Mouse (Mus musculus) kidney, postnatal 25 days (tissue): Measurements from ENCODE around the gene Zdhhc7.

Experiments
- DNase-seq, 2 experiments: peaks; one replicate each; pipeline ENCODE4 v3.0.0; 2021; ENCODE audit warnings: mixed read lengths in 2 of 2

The Zdhhc7 gene

DNA sequence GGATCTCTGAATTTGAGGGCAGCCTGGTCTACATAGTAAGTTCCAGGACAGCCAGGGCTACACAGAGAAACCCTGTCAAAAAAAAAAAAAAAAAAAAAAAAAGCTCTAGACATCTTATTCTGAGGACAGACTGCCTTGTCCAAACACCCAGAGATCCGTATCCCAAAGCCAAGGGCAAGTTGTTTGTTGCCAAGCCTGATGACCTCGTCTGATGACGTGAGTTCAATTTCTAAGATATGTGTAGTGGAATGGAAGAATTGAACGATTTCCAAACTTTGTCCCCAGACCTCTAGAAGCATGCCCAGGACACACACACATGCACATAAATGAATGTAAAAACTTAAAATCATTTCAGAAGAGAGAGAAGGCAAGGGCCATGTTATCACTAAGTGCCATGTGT lies 35.1 kb downstream of the Zdhhc7 start:
- DNase-seq, result no peak

DNA sequence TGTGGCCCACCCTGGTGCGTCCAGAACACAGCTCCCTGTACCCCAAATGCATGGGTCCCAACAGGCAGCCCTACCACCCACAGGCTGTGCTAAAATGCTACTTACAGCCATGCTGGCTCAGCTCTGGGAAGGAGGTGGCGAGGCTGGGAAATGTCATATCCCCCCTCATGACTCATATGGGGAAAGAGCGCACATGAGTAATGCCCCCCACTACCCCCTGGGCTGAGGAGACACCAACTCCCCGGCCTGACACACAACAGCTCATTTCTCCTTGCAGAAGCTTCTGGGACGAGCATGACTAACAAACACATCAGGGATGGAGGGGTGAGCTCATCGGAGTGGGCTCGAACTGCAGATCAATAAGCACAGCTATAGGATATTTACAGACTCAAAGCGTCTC lies 35.7 kb downstream of the Zdhhc7 start:
- DNase-seq, result no peak

- DNase-seq, result no peak
These were observed 38.0 kb downstream of the Zdhhc7 start for GRCm38 (mm10) chr8:120063326-120063725.

DNA sequence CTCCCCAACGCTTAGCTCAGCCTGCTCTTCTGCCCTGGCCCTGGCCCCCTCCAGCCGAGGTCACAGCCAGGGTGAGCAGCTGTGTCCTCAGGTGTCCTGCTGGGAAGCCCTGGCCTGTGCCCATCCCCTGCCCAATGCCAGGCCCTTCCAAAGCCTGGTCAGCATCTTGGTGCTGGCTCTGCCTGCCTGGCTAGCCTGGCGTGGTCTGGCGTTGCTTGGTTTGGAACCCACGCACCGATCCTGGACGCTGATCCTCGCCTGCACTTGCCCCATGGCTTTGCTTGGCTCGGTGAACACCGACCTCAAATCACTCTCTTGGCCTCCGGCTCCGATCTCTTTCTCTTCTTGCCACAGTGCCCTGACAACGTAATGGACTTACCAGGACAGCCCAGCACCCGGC lies 38.5 kb downstream of the Zdhhc7 start:
- no peak for DNase-seq

GRCm38 (mm10) chr8:120057078-120057477 lies 44.2 kb downstream of the Zdhhc7 start:
- DNase-seq, result peak in 1 of 2 experiments; percentile 66

DNA sequence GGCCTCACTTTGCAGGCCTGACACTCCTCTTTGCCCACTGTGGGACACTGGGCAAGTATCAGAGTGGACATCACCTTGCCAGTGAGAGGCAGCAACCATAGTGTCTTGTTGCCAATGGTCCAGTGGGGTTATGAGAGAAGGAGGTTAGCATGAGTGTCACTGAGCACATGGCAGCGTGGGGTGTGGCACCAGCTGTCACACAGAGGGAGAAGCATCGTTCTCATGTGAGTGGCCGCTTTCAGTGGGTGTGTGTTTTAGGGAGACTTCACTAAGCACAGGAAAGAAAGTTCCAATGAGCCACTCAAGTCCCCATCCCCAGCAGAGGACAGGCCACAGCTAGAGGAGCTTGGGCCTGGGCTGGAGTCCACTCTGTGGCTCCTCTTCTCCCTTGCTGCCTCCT lies 46.4 kb downstream of the Zdhhc7 start:
- no peak for DNase-seq

DNA sequence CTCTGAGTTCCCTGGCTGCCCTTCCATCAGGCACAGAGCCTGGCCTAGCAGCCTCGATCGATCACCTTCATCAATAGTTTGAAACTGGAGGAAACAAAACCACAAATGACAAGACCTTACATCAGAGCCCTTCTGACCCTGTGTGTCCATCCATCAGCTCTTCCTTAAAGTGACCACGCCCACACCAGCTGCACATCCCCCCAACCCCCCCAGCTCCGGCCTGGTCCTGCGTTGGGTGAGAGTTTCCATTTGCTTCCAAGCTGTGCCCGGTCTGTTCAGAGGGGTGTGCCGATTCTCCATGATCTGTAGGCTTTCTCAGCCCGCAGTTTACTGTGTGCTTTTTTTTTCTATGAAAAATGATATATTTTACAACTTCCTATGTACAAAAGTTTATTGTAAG lies 49.0 kb downstream of the Zdhhc7 start:
- DNase-seq, result no peak

GRCm38 (mm10) chr8:120051908-120052307 lies 49.4 kb downstream of the Zdhhc7 start:
- DNase-seq, result no peak

DNA sequence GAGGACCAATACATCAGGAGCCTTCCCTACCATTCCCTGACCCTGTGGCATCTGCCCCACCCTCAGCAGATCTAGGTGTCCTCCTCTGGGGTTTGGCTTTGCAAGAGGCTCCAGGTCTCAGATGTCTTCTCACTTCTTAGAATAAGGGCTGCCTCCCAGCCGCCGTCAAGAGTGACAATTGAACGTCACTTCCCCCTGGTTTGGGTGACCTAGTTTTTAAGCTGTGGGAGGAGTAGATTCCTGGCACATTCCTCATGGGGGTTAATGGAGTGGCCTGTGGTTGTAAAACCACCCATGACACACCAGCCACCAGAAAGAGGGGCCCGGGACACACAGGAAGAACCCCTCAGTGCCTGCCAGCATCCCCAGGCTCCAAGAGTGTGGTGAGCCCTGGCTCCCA lies 50.3 kb downstream of the Zdhhc7 start:
- peak; percentile 38 to 53 for DNase-seq

- DNase-seq, result no peak
These were observed 50.9 kb downstream of the Zdhhc7 start for GRCm38 (mm10) chr8:120050376-120050775.

- DNase-seq, result no peak
These were observed 51.3 kb downstream of the Zdhhc7 start for GRCm38 (mm10) chr8:120049949-120050348.

DNA sequence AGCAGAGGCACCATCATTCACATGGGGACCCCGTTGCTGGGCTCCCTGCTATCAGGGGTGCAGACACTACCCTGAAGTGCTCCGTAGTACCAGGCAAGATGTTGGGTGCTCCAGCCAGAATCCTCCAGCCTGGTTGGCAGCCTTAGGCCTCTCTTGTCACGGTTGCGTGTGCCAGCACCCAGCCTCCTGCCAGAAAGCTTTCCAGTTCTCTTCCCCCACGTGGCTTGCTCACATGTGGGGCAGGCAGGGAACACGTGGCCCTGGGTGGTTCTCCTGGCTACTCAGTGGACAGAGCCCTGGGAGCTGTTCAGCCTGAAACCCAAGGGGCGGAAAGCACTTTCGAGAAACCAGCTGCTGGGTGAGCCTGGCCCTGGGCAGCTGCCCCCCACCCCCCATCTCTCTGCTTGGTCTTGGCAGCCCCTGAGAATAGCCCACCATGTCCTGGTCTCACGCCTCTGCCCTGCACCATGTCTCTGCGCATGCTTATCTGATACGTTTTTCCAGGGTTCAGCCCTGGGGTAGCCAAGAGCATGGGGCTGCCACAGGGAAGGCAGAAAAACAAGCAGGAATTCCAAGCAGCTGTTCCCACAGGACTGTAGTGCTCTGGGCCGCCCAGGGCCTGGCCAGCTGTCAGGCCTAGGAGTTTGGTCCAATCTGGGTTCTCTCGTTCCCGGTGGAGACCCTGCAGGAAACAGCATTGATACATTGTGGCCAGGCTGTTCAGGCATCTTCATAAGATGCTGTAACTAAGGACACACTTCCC lies 54.8 kb downstream of the Zdhhc7 start:
- peak; percentile 91 to 97 for DNase-seq

DNA sequence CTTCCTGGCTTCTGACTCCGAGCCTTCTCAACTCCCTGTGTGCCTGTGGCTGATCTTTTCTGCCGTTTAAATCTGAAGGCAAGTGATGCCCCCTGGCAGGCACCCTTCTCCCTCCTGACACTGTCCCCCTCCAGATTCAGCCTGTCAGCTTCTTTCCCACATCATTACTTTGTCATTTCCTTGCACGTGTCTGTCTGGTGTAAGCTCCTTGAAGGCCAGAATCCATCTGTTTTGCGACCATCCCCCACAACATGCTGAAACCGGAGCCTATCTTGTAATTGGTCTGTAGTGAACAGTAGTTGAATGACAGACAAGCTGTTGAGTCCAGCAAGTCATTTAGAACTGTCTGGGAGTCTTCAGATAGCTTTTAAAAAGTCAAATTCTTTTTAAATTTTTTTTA lies 55.8 kb downstream of the Zdhhc7 start:
- DNase-seq, result no peak

GRCm38 (mm10) chr8:120044907-120045306 lies 56.4 kb downstream of the Zdhhc7 start:
- DNase-seq, result no peak

DNA sequence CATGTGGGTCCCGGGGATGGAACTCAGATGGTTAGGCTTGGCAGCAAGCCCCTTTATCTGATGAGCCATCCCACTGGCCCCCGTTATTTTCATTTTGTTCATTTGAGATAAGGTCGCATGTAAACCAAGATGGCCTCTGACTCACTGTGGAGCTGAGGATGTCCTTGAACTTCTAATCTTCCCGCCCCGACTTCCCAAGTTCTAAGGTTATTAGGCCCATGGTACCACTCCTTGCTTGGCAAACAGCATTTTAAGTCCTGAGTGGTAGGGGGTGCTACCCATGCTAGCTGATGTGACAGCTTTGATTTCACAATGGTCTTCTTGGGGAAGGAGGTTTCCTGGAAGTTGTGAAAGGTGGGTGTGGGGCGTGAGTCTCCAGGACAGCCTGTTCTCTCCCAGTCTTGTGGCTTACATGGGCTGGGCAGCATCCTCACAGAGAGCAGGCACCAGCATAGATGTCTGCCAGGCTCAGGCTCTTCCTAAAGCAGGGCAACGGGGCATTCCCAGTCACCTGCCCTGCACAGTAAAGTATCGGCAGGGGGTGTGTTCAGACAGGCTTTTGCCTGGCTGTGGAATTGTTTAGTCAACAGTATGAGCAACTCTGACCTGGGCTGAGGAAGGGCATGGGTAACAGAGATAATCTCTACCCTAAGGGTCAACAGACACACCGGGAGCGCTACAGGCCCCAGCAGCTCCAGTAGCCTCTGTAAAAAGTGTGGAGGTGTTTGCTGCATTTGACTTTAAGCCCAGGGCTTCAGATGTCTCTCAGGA lies 58.6 kb downstream of the Zdhhc7 start:
- no peak for DNase-seq

DNA sequence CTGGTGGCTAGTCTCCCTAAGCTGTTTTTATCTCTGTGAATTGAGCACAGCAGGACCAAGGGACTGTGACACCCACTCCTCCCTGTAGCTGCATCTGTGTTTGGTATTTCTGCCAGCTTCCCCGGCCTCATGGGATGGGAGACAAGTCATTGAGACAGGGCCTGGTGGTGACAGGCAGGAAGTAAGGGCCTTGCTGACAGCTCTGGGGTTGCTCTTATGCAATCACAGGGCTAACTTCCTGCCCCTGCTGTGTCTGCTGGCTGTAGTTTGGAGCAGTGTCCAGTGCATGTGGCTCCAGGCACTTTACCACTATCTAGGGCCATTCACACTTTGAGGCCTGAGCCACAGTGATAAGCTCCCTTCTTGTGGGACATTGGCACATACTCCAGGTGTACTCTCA lies 60.4 kb downstream of the Zdhhc7 start:
- peak; percentile 44 to 73 for DNase-seq

- no peak for DNase-seq
These were observed 61.9 kb downstream of the Zdhhc7 start for GRCm38 (mm10) chr8:120039313-120039919.

DNA sequence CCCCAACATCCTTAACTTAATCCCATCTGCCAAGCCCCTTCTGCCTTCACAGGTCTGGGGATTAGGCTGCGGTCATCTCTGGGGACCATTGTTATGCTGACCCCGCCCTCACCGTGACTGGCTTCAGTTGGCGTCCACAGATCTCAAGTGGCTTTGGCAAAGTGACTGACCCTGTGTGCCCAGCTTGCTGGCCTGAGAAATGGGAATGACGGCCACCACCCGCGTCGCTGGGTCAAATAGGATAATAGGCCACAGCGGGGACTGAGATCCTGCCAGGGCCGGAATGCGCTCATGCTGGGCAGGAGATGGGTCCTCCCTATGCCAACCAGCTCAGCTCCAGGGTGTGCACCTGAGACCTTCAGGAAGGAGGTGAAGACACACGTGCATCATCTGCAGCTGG lies 62.5 kb downstream of the Zdhhc7 start:
- no peak for DNase-seq

DNA sequence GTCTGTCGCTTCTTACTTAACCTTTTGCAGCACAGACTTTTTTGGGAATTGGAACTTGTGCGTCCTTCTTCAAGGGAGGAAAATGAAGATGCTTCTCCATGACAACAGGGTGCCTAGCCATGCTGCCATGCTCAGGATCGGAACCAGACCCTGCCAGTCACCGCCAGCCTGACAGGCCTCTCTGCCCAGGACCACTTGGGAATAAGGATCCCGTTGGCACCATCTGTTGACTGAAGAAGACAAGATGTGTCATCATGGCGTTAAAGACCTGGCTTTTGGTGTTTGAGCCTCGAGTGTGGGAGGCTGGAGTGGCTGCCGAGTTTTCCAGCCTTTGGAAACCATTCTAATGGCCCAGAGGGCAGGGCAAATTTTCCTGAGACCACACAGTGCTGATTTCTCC lies 63.7 kb downstream of the Zdhhc7 start:
- no peak for DNase-seq

- DNase-seq, result peak; percentile 58 to 73
These were observed 64.1 kb downstream of the Zdhhc7 start for GRCm38 (mm10) chr8:120037199-120037598.

GRCm38 (mm10) chr8:120036578-120036977 lies 64.7 kb downstream of the Zdhhc7 start:
- DNase-seq, result no peak

GRCm38 (mm10) chr8:120036111-120036510 lies 65.2 kb downstream of the Zdhhc7 start:
- DNase-seq, result no peak

- no peak for DNase-seq
These were observed 66.8 kb downstream of the Zdhhc7 start for GRCm38 (mm10) chr8:120034471-120034870.
